Mouse (Mus musculus) MEL-GATA-1-ER (cell line): ENCODE data around the gene Slc4a1.
"Not testable (repeated sequence)": the region's sequence is repeated elsewhere in the genome, so short reads cannot be mapped to it uniquely, and the experiment has no call there.

ENCODE experiments used
- DNase-seq: peaks from one replicate; pipeline ENCODE4 v3.0.0-alpha.2; 2012; ENCODE audit warnings: low read depth; ENCODE audit errors: extremely low read depth

Gene Slc4a1

GRCm38 (mm10) chr11:102366103-102366502 lies at the start of gene Slc4a1:
Gene Slc4a1, minus strand, starts transcription at chr11:102366203.
- DNase-seq: not testable (repeated sequence)

- DNase-seq: no peak
These were observed 49.2 kb upstream of the Slc4a1 start for GRCm38 (mm10) chr11:102415034-102415802.

- no peak for DNase-seq
These were observed 47.1 kb upstream of the Slc4a1 start for GRCm38 (mm10) chr11:102413059-102413458.

- DNase-seq: peak; percentile 74
These were observed 45.7 kb upstream of the Slc4a1 start for GRCm38 (mm10) chr11:102411704-102412103.

- DNase-seq: no peak
These were observed 45.1 kb upstream of the Slc4a1 start for GRCm38 (mm10) chr11:102411061-102411460.

GRCm38 (mm10) chr11:102410345-102410744 lies 44.3 kb upstream of the Slc4a1 start:
- DNase-seq: not testable (repeated sequence)

- DNase-seq: no peak
These were observed 43.9 kb upstream of the Slc4a1 start for GRCm38 (mm10) chr11:102409795-102410330.

- DNase-seq: no peak
These were observed 43.1 kb upstream of the Slc4a1 start for GRCm38 (mm10) chr11:102408888-102409794.

- peak; percentile 98 for DNase-seq
These were observed 42.4 kb upstream of the Slc4a1 start for GRCm38 (mm10) chr11:102408344-102408876.

GRCm38 (mm10) chr11:102407834-102408215 lies 41.8 kb upstream of the Slc4a1 start, which contains the start of gene Slc25a39:
Gene Slc25a39, minus strand, starts transcription at chr11:102407946.
- DNase-seq: no peak

GRCm38 (mm10) chr11:102406900-102407833 lies 41.2 kb upstream of the Slc4a1 start:
- DNase-seq: no peak

GRCm38 (mm10) chr11:102406401-102406800 lies 40.4 kb upstream of the Slc4a1 start:
- no peak for DNase-seq

- no peak for DNase-seq
These were observed 39.7 kb upstream of the Slc4a1 start for GRCm38 (mm10) chr11:102405544-102406285.

- no peak for DNase-seq
These were observed 38.4 kb upstream of the Slc4a1 start for GRCm38 (mm10) chr11:102404161-102405010.

- DNase-seq: no peak
These were observed 37.7 kb upstream of the Slc4a1 start for GRCm38 (mm10) chr11:102403657-102404056.

- DNase-seq: no peak
These were observed 36.0 kb upstream of the Slc4a1 start for GRCm38 (mm10) chr11:102401898-102402500.

GRCm38 (mm10) chr11:102400513-102401084 lies 34.6 kb upstream of the Slc4a1 start:
- DNase-seq: no peak

- DNase-seq: no peak
These were observed 33.6 kb upstream of the Slc4a1 start for GRCm38 (mm10) chr11:102399610-102400072.
